Mouse (Mus musculus): ENCODE measurements around the gene Bok. TPM values are rescaled to one million over a fixed set of nuclear protein-coding genes. Genes with fewer than 3 reads are reported as not detected.

Gene Bok
- total and polyA plus RNA-seq, 3 experiments, result 0.17 TPM; not detected in 2

GRCm38 (mm10) chr1:93741987-93742386, 56.5 kb downstream of the Bok start (continued):
- peak; percentile 92 for TF ChIP-seq ELF1 (IDR thresholded peaks at IDR 0.05; ENCODE audit: low read depth, low read length)
- TF ChIP-seq TCF12 (IDR thresholded peaks at IDR 0.05; ENCODE audit: low read depth, low read length), result peak; percentile 95

- H3K36me3 ChIP-seq (ENCODE audit: control insufficient read depth in 1 of 2, insufficient read depth in 2 of 2, low read length in 2 of 2), result peaks cover 4 to 20% of the 10 kb centered on the region in 2 experiments
- peaks cover 24% of the 10 kb centered on the region for H3K79me2 ChIP-seq (ENCODE audit: control insufficient read depth, insufficient read depth, low read length, poor library complexity)
- peak; percentile 80 for DNase-seq (ENCODE audit: low read depth, low spot score)
- H3K4me3 ChIP-seq (ENCODE audit: control insufficient read depth in 1 of 2, insufficient read depth in 1 of 2, low read depth in 2 of 2, low read length in 2 of 2), result no peak overlapping the region
- peaks cover 15 to 16% of the 10 kb centered on the region in 2 experiments for H3K4me1 ChIP-seq (ENCODE audit: control insufficient read depth in 1 of 2, insufficient read depth in 2 of 2, low read length in 2 of 2)
- no peak overlapping the region for H3K9ac ChIP-seq (ENCODE audit: control insufficient read depth, low read depth, low read length, poor library complexity, severe bottlenecking)
- H3K9me3 ChIP-seq (replicated peaks; ENCODE audit: insufficient read depth, low read length), result no peaks in the 10 kb centered on the region
- no peaks in the 10 kb centered on the region for H3K27me3 ChIP-seq (ENCODE audit: control insufficient read depth in 1 of 2, insufficient read depth in 2 of 2, low read length in 2 of 2)
- H3K27ac ChIP-seq (ENCODE audit: control insufficient read depth, low read depth, low read length), result peak overlapping the region; percentile 67; the same call in 1 of the 2 replicates
- TF ChIP-seq POLR2AphosphoS2 (IDR thresholded peaks at IDR 0.05; ENCODE audit: low read length) (no peak), NELFE (IDR thresholded peaks at IDR 0.05; ENCODE audit: low read depth, low read length) (no peak), MAFK (IDR thresholded peaks at IDR 0.05; ENCODE audit: borderline replicate concordance, low read depth, low read length) (no peak), RAD21 (IDR thresholded peaks at IDR 0.05; ENCODE audit: low read depth, low read length) (peak; percentile 65), GABPA (IDR thresholded peaks at IDR 0.05; ENCODE audit: low read depth, low read length) (no peak), MAZ (IDR thresholded peaks at IDR 0.05; ENCODE audit: low read depth, low read length) (no peak), USF2 (IDR thresholded peaks at IDR 0.05; ENCODE audit: borderline replicate concordance in 1 of 2, insufficient read depth in 1 of 2, low read depth in 1 of 2, low read length in 2 of 2) (no peak), TAL1 (IDR thresholded peaks at IDR 0.05; ENCODE audit: low read length) (no peak), ZNF384 (IDR thresholded peaks at IDR 0.05; ENCODE audit: low read depth, low read length) (no peak), ELF1 (IDR thresholded peaks at IDR 0.05; ENCODE audit: low read depth, low read length) (no peak), TCF12 (IDR thresholded peaks at IDR 0.05; ENCODE audit: low read depth, low read length) (0 out of 2 replicates have a peak, but pooled peaks have one; percentile 11), POLR2AphosphoS5 (IDR thresholded peaks at IDR 0.05; ENCODE audit: borderline replicate concordance, low read depth, low read length) (no peak), CHD1 (IDR thresholded peaks at IDR 0.05; ENCODE audit: low read depth, low read length) (no peak), UBTF (IDR thresholded peaks at IDR 0.05; ENCODE audit: borderline replicate concordance, insufficient read depth, low read depth, low read length) (no peak), RCOR1 (IDR thresholded peaks at IDR 0.05; ENCODE audit: low read depth, low read length) (no peak), JUND (IDR thresholded peaks at IDR 0.05; ENCODE audit: low read depth, low read length) (no peak), SMC3 (IDR thresholded peaks at IDR 0.05; ENCODE audit: low read depth, low read length) (peak; percentile 66), EP300 (IDR thresholded peaks at IDR 0.05; ENCODE audit: low read depth in 1 of 2, low read length in 2 of 2) (no peak), MYB (IDR thresholded peaks at IDR 0.05; ENCODE audit: low read depth, low read length) (no peak), BHLHE40 (IDR thresholded peaks at IDR 0.05; ENCODE audit: borderline replicate concordance, low read depth, low read length) (no peak), GATA1 (IDR thresholded peaks at IDR 0.05; ENCODE audit: low read depth, low read length) (0 out of 2 replicates have a peak, but pooled peaks have one; percentile 2), USF1 (IDR thresholded peaks at IDR 0.05; ENCODE audit: low read depth, low read length) (no peak), POLR2A (IDR thresholded peaks at IDR 0.05; ENCODE audit: control insufficient read depth in 1 of 2, insufficient read depth in 1 of 2, low read depth in 1 of 2, low read length in 2 of 2, poor library complexity in 1 of 2) (no peak), MEF2A (IDR thresholded peaks at IDR 0.05; ENCODE audit: extremely low read depth, insufficient replicate concordance, low read depth, low read length, poor library complexity, severe bottlenecking) (no peak), NRF1 (IDR thresholded peaks at IDR 0.05; ENCODE audit: insufficient read depth, low read depth, low read length, poor library complexity, severe bottlenecking) (no peak), TBP (IDR thresholded peaks at IDR 0.05; ENCODE audit: low read depth, low read length) (0 out of 2 replicates have a peak, but pooled peaks have one; percentile 42), E2F4 (IDR thresholded peaks at IDR 0.05; ENCODE audit: borderline replicate concordance, low read depth, low read length) (no peak), ZC3H11A (IDR thresholded peaks at IDR 0.05; ENCODE audit: low read depth, low read length) (peak; percentile 69), CHD2 (IDR thresholded peaks at IDR 0.05; ENCODE audit: low read length) (no peak), KAT2A (conservative IDR thresholded peaks at IDR 0.05; ENCODE audit: low read depth, low read length) (no peak), MYC (IDR thresholded peaks at IDR 0.05; ENCODE audit: low read depth, low read length) (no peak), ZKSCAN1 (IDR thresholded peaks at IDR 0.05; ENCODE audit: low read depth, low read length) (no peak), MAX (IDR thresholded peaks at IDR 0.05; ENCODE audit: low read length) (no peak), HCFC1 (IDR thresholded peaks at IDR 0.05; ENCODE audit: low read depth, low read length) (0 out of 2 replicates have a peak, but pooled peaks have one; percentile 28), ETS1 (IDR thresholded peaks at IDR 0.05; ENCODE audit: low read depth, low read length) (0 out of 2 replicates have a peak, but pooled peaks have one; percentile 10)
Observed at GRCm38 (mm10) chr1:93742910-93743309, 57.5 kb downstream of the Bok start.

Data from MEL (cell line).